Mouse (Mus musculus): ENCODE results near the gene Fstl4. TPM values are rescaled to one million over a fixed set of nuclear protein-coding genes. Genes with fewer than 3 reads are reported as not detected.

Fstl4 gene
- polyA plus RNA-seq, 1 experiment from 2014 or later = 5.7 TPM

DNA sequence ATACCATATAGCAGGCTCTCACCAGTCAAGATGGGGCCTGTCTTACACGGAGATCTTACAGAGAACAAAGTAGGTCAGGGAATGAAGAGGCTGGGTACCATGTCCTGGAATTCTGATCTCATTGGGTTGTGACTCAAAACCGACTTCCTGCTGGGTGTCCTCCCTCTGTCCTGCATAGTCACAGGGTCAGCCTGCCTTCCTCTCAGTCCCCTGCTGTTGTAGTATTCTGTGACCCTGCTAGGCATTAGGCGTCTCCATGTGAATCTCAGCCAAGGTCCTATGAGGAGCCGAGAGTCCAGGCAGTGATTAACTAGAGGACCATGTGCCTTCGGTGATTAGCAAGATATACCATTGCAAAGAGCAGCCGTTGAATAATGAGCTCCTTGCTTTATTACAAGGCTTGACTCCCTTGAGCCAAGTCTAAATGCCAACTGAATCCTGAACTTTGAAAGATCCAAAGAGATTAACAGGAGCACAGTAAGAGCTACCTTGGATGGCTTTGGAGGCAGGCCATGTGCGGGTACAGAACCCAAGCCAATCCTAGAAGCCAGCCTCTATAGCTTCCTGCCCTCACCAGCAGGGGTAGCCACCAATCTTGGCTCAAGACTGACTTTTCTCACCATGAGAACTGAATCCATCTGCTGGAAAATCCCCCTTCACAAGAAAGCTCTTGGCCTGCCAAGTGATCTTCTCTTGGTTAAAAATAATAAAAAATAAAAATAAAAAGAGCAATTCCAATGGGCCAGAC is 264.2 kb downstream of the Fstl4 start:
- WGBS = 80% methylated on average over 7 of the region's 7 CpGs

GRCm38 (mm10) chr11:53031777-53032176 is 267.3 kb downstream of the Fstl4 start:
- Histone ChIP-seq H3K36me3 (no peaks in the 10 kb centered on the region), H3K9me3 (replicated peaks) (no peaks in the 10 kb centered on the region), H3K4me2 (no peak overlapping the region), H3K27ac (no peak overlapping the region), H3K9ac (no peak overlapping the region), H3K27me3 (no peaks in the 10 kb centered on the region), H3K4me3 (no peak overlapping the region), H3K4me1 (replicated peaks) (no peaks in the 10 kb centered on the region)
- WGBS = 87% methylated on average over 4 of the region's 4 CpGs
- no peak for ATAC-seq (replicated peaks; ENCODE audit: insufficient number of reproducible peaks, insufficient read depth, low FRiP score, low read depth)

More for the DNA sequence above, 264.2 kb downstream of the Fstl4 start:
- Histone ChIP-seq H3K9me3 (replicated peaks) (no peaks in the 10 kb centered on the region), H3K27me3 (no peaks in the 10 kb centered on the region), H3K4me2 (no peak overlapping the region), H3K9ac (no peak overlapping the region), H3K27ac (no peak overlapping the region), H3K4me3 (no peak overlapping the region), H3K4me1 (replicated peaks) (no peaks in the 10 kb centered on the region), H3K36me3 (no peaks in the 10 kb centered on the region)
- no peak for ATAC-seq (replicated peaks; ENCODE audit: insufficient number of reproducible peaks, insufficient read depth, low FRiP score, low read depth)

GRCm38 (mm10) chr11:53032336-53032735 is 267.9 kb downstream of the Fstl4 start:
- H3K9ac ChIP-seq = no peak overlapping the region
- no peaks in the 10 kb centered on the region for H3K4me1 ChIP-seq (replicated peaks)
- H3K36me3 ChIP-seq = no peaks in the 10 kb centered on the region
- no peak overlapping the region for H3K4me3 ChIP-seq
- 24% methylated on average over 4 of the region's 4 CpGs for WGBS
- no peaks in the 10 kb centered on the region for H3K27me3 ChIP-seq
- no peak overlapping the region for H3K4me2 ChIP-seq
- no peaks in the 10 kb centered on the region for H3K9me3 ChIP-seq (replicated peaks)
- no peak overlapping the region for H3K27ac ChIP-seq
- no peak for ATAC-seq (replicated peaks; ENCODE audit: insufficient number of reproducible peaks, insufficient read depth, low FRiP score, low read depth)

DNA sequence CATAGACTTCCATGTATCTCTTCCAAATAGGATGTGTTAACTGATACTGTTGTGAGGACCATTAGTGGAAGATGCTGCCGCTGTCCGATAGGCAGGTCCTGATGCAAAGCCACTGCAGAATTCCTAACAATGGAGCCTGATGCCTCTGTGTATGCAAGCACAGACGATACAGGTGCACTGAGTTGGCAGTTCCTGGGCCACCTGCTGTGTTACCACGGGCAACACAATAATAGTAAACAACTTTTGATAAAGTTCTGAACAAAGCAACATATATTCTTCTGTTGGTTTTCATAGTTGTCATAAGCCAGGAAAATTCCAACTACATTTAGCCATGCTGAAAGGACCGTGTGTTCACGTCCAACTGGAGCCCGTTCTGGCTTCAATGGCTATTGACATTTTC is 271.0 kb downstream of the Fstl4 start:
- no peaks in the 10 kb centered on the region for H3K36me3 ChIP-seq
- H3K4me3 ChIP-seq = no peak overlapping the region
- H3K9ac ChIP-seq = no peak overlapping the region
- 81% methylated on average over 7 of the region's 7 CpGs for WGBS
- no peaks in the 10 kb centered on the region for H3K27me3 ChIP-seq
- no peak overlapping the region for H3K27ac ChIP-seq
- H3K9me3 ChIP-seq (replicated peaks) = no peaks in the 10 kb centered on the region
- no peak overlapping the region for H3K4me2 ChIP-seq
- H3K4me1 ChIP-seq (replicated peaks) = no peaks in the 10 kb centered on the region
- ATAC-seq (replicated peaks; ENCODE audit: insufficient number of reproducible peaks, insufficient read depth, low FRiP score, low read depth) = no peak

DNA sequence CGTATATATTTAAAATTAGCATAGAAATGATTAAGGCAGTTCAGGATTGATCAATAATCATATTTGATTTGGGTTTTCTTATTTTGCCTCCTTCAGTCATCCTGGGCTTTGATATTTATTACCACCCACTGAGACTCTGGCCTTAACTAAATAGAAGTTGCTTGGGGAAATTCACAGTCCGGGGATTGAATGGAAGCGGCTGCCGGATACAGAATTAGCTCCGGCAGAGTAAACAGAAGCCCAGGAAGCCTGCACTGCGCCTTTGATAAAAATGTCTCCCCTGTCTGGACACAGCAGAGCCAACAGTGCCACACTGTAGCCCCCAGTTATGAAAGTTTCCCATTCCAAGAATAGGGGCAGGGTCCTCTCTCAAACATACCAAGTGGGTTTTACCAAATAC is 282.4 kb downstream of the Fstl4 start:
- no peak for ATAC-seq (replicated peaks; ENCODE audit: insufficient number of reproducible peaks, insufficient read depth, low FRiP score, low read depth)
- Histone ChIP-seq H3K27ac (no peak overlapping the region), H3K4me2 (no peak overlapping the region), H3K4me1 (replicated peaks) (peaks cover 7% of the 10 kb centered on the region), H3K4me3 (no peak overlapping the region), H3K9ac (no peak overlapping the region), H3K36me3 (no peaks in the 10 kb centered on the region), H3K9me3 (replicated peaks) (no peaks in the 10 kb centered on the region), H3K27me3 (no peaks in the 10 kb centered on the region)
- WGBS = 34% methylated on average over 6 of the region's 6 CpGs

DNA sequence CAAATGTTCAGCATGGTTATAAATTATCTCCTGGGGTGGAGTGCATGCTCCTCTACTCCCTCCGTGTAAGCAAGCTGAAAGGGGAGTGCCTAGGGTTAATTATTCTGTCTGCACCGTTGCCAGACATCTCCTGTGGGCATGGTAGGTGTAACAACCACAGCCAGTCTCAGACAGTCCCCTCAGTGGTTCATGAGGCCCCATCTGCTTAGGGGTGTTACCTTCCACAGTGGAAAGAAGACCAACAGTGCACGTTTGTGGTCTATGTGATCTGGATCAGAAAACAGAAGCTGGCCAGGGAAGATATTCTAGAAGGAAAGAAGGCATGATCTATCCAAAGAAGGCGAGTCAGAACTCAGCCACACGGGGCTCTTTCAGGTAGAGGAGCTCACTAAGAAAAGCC is 289.7 kb downstream of the Fstl4 start:
- no peak for ATAC-seq (replicated peaks; ENCODE audit: insufficient number of reproducible peaks, insufficient read depth, low FRiP score, low read depth)
- WGBS = 66% methylated on average over 5 of the region's 5 CpGs

DNA sequence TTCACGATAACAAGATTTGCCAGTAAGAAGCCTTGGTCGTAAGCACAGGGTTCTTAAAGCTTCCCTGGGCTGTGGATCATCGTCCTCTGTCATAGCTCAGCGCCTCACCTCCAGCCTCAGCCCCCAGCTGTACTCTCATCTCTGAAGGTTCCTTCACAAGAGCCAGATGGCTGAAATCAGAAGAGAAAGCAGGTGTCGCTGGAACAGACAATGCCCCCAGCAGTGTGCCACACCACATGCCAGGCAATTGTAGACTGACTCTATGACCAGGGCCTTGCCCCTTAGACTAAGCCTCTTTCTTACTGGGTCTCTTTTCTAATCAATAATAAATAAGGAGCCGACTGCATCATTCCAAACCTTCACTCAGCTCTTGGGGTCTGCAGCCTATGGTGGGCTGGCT is 291.5 kb downstream of the Fstl4 start:
- Histone ChIP-seq H3K9me3 (replicated peaks) (no peaks in the 10 kb centered on the region), H3K4me2 (no peak overlapping the region), H3K4me1 (replicated peaks) (peaks cover 6% of the 10 kb centered on the region), H3K27ac (no peak overlapping the region), H3K4me3 (no peak overlapping the region), H3K36me3 (no peaks in the 10 kb centered on the region), H3K9ac (no peak overlapping the region), H3K27me3 (no peaks in the 10 kb centered on the region)
- WGBS = 78% methylated on average over 6 of the region's 6 CpGs
- ATAC-seq (replicated peaks; ENCODE audit: insufficient number of reproducible peaks, insufficient read depth, low FRiP score, low read depth) = no peak

More for the DNA sequence above, 289.7 kb downstream of the Fstl4 start:
- Histone ChIP-seq H3K4me2 (no peak overlapping the region), H3K4me3 (no peak overlapping the region), H3K4me1 (replicated peaks) (peaks cover 8% of the 10 kb centered on the region), H3K27me3 (no peaks in the 10 kb centered on the region), H3K9me3 (replicated peaks) (no peaks in the 10 kb centered on the region), H3K27ac (no peak overlapping the region), H3K9ac (no peak overlapping the region), H3K36me3 (no peaks in the 10 kb centered on the region)

- Histone ChIP-seq H3K9me3 (replicated peaks) (no peaks in the 10 kb centered on the region), H3K4me2 (no peak overlapping the region), H3K36me3 (no peaks in the 10 kb centered on the region), H3K9ac (no peak overlapping the region), H3K4me1 (replicated peaks) (peaks cover 6% of the 10 kb centered on the region), H3K4me3 (no peak overlapping the region), H3K27me3 (no peaks in the 10 kb centered on the region), H3K27ac (no peak overlapping the region)
- WGBS = 71% methylated on average over 6 of the region's 6 CpGs
- ATAC-seq (replicated peaks; ENCODE audit: insufficient number of reproducible peaks, insufficient read depth, low FRiP score, low read depth) = no peak
Measured at GRCm38 (mm10) chr11:53056781-53057180, 292.3 kb downstream of the Fstl4 start.

DNA sequence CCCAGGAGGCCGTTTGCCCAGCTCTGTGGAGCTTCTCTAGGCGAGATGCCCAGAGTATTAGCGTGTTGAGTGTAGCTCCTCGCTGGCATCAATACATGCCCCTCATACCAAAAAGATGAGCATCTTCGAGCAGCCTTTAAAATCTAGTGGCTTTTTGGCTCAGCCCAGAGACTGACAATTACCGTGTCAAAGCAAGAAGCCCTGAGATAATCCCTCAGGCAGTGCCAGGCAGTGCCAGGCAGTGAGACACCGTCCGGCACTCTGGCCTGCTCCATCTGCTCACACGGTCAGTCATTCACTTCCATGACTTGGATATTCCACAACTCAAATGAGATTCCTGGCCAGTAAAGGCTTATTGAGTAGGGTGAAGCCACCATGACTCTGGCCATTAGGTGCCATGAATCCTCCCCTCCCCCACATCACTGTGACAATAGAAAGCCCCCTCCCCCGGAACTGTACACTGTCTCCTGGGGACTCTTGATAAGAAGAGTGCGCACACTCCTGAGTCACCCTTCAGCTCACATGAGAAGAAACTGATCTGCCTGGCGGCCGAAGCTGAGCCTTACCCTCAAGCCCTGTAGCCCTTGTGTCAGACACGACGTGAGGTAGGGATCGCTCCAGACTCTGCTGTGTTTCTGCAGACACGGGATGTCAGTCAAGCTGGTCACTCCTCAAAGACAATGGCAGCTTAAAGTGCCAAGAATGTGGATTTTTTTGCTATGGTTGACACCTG is 293.6 kb downstream of the Fstl4 start:
- H3K4me1 ChIP-seq (replicated peaks) = peaks cover 6% of the 10 kb centered on the region
- H3K4me2 ChIP-seq = no peak overlapping the region
- no peak for ATAC-seq (replicated peaks; ENCODE audit: insufficient number of reproducible peaks, insufficient read depth, low FRiP score, low read depth)
- H3K9me3 ChIP-seq (replicated peaks) = no peaks in the 10 kb centered on the region
- H3K27ac ChIP-seq = no peak overlapping the region
- H3K4me3 ChIP-seq = no peak overlapping the region
- WGBS = 54% methylated on average over 17 of the region's 17 CpGs
- H3K9ac ChIP-seq = no peak overlapping the region
- H3K27me3 ChIP-seq = no peaks in the 10 kb centered on the region
- no peaks in the 10 kb centered on the region for H3K36me3 ChIP-seq

GRCm38 (mm10) chr11:53058557-53058956 is 294.1 kb downstream of the Fstl4 start:
- Histone ChIP-seq H3K27me3 (no peaks in the 10 kb centered on the region), H3K9me3 (replicated peaks) (no peaks in the 10 kb centered on the region), H3K4me2 (no peak overlapping the region), H3K27ac (no peak overlapping the region), H3K36me3 (no peaks in the 10 kb centered on the region), H3K9ac (no peak overlapping the region), H3K4me3 (no peak overlapping the region), H3K4me1 (replicated peaks) (peaks cover 6% of the 10 kb centered on the region)
- WGBS = 20% methylated on average over 7 of the region's 7 CpGs
- ATAC-seq (replicated peaks; ENCODE audit: insufficient number of reproducible peaks, insufficient read depth, low FRiP score, low read depth) = no peak

DNA sequence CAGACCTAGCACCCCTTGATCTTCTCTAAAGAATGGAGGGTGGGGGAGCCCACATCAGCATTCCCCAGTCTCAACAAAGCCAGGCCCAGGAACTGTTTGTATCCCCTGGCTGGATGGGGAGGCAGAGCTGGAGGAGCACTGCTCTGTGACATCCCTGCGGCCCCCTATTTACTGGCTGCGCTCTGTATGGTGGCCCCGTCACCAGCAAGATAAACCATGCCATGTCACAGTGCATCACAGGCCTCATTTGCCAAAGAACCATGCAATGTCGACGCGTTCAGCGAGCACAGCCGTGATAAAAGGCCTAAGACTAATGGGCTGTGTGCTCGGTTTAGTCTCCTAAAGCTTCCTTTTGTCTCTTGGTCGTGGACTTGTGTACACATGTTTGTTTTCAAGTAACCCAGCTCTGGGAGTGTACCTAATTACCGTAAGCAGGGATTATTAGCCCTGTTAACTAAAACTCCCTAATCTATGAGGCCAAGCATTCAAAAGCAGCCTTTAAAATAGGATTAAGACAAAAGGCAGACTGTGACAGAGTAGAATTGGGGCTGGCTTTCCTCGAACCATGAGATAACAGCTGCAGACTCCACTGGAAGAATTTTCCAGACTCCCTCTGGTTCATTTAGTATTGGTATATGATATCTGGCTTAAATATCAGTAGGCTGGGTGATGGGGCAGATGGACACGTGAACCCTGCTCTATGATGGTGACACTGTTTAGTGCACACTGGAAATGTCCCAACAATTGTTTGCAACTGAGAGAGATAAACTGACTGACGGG is 303.5 kb downstream of the Fstl4 start:
- Histone ChIP-seq H3K36me3 (no peaks in the 10 kb centered on the region), H3K4me2 (no peak overlapping the region), H3K4me3 (no peak overlapping the region), H3K9me3 (replicated peaks) (no peaks in the 10 kb centered on the region), H3K9ac (no peak overlapping the region), H3K27me3 (no peaks in the 10 kb centered on the region), H3K27ac (no peak overlapping the region), H3K4me1 (replicated peaks) (peaks cover 13% of the 10 kb centered on the region)
- no peak for ATAC-seq (replicated peaks; ENCODE audit: insufficient number of reproducible peaks, insufficient read depth, low FRiP score, low read depth)
- 44% methylated on average over 14 of the region's 14 CpGs for WGBS

Data from heart, embryonic 15.5 days (tissue).